Mouse (Mus musculus) gastrocnemius, postnatal 10 days (tissue): ENCODE measurements around the gene Gm904. TPM values are rescaled to one million over a fixed set of nuclear protein-coding genes. Genes with fewer than 3 reads are reported as not detected.
"Not testable (repeated sequence)": the region's sequence is repeated elsewhere in the genome, so short reads cannot be mapped to it uniquely, and the experiment has no call there.

ENCODE experiments used
- DNase-seq: peaks from one replicate; pipeline ENCODE4 v3.0.0; 2021; ENCODE audit warnings: mixed read lengths
- long read RNA-seq, 2 experiments: library from polyadenylated mRNA; stranded (forward); transcript quantifications; one replicate each; pipeline ENCODE4 v2.0.0; 2021
- microRNA-seq, 2 experiments: library from miRNA; unstranded; fragments of <30 nt; microRNA quantifications; one replicate each; pipeline ENCODE4 v1.2.0; 2021
- total RNA-seq, 2 experiments: library from RNA; stranded (reverse); gene quantifications; 2 replicates each; pipeline ENCODE4 v1.2.3; 2021

Gene Gm904
- not detected for total RNA-seq
- long read RNA-seq, experiment 1 = 0 reads
- long read RNA-seq, experiment 2 = 0 reads

GRCm38 (mm10) chr13:50642928-50643327 lies at the start of gene Gm904:
Gene Gm904, plus strand, starts transcription at chr13:50643228.
- DNase-seq = not testable (repeated sequence)

- DNase-seq = not testable (repeated sequence)
These were observed 5.7 kb downstream of the Gm904 start for GRCm38 (mm10) chr13:50648771-50649170.

Small RNA genes lying within 50 kb of the gene (microRNA-seq; reads per million reads assigned to microRNA genes)
- 0 reads per million in 2 experiments for gene Gm23952
- 0 reads per million in 2 experiments for gene Mir683-2

Other genes starting within 250 kb of the Gm904 start
- gene Fbxw17, start 225.4 kb upstream of the Gm904 start, total RNA-seq = 10 to 100 TPM; 11.3 to 11.4 TPM
- not detected for gene Gm47429, start 199.3 kb upstream of the Gm904 start, total RNA-seq
- not detected for gene Nutm2, start 175.9 kb upstream of the Gm904 start, total RNA-seq
- not detected for gene Gm8765, start 55.1 kb downstream of the Gm904 start, total RNA-seq